Mouse (Mus musculus) small intestine, adult 2 months (tissue): Measurements from ENCODE around the gene Elovl2. TPM values are rescaled to one million over a fixed set of nuclear protein-coding genes. Genes with fewer than 3 reads are reported as not detected.

Experiments
- H3K27ac ChIP-seq: fragments of 200-500 bp; 2 replicates; pipeline ENCODE4 v1.5.1; 2012; ENCODE audit warnings: low read depth, low read length, control low read depth, inconsistent platforms; ENCODE audit not compliant: insufficient read depth
- H3K27me3 ChIP-seq: fragments of 200-500 bp; 2 replicates; pipeline ENCODE4 v1.6.1; 2012; ENCODE audit warnings: mild to moderate bottlenecking, moderate library complexity, low read length, inconsistent platforms; ENCODE audit not compliant: control insufficient read depth, insufficient read depth
- H3K36me3 ChIP-seq: fragments of 200-500 bp; 2 replicates; pipeline ENCODE4 v1.6.1; 2012; ENCODE audit warnings: mild to moderate bottlenecking, low read length, control low read depth, inconsistent platforms; ENCODE audit not compliant: control insufficient read depth, insufficient read depth
- H3K4me1 ChIP-seq: fragments of 200-500 bp; 2 replicates; pipeline ENCODE4 v1.6.1; 2012; ENCODE audit warnings: low read length, inconsistent platforms, mixed read lengths; ENCODE audit not compliant: control insufficient read depth, insufficient read depth, insufficient read length
- H3K4me3 ChIP-seq: fragments of 200-500 bp; 2 replicates; pipeline ENCODE4 v1.5.1; 2012; ENCODE audit warnings: low read depth, mild to moderate bottlenecking, control low read depth, inconsistent platforms, low read length, moderate library complexity
- CTCF ChIP-seq: fragments of 200-500 bp; IDR thresholded peaks from 2 replicates; pipeline ENCODE4 v1.5.1; 2012; ENCODE audit warnings: low read depth, mild to moderate bottlenecking, control low read depth, inconsistent platforms, low read length, moderate library complexity, mixed read lengths; ENCODE audit not compliant: insufficient replicate concordance, insufficient read length; ENCODE audit errors: extremely low read depth
- POLR2A ChIP-seq: fragments of 200-500 bp; IDR thresholded peaks from 2 replicates; pipeline ENCODE4 v1.6.1; 2012; ENCODE audit warnings: low read depth, mild to moderate bottlenecking, control low read depth, inconsistent platforms, low read length, moderate library complexity
- WGBS: fragments of 180-500 bp; shearing (Covaris S2); methylation state at CpG from one replicate; pipeline ENCODE4 v1.1.7; 2018; 5-methylcytosine and 5-hydroxymethylcytosine counted together
- polyA plus RNA-seq: library from polyadenylated mRNA; depleted of rRNA; stranded (reverse); fragments of >200 nt; gene quantifications from 2 replicates; pipeline ENCODE4 v1.2.3, GENCODE M21; 2012

Elovl2 gene
- polyA plus RNA-seq, 1 experiment = 0.05 TPM

GRCm38 (mm10) chr13:41233241-41233640, 13.0 kb upstream of the Elovl2 start:
- WGBS = 84% methylated on average over 7 of the region's 7 CpGs
- peaks cover 7% of the 10 kb centered on the region; the same call in 1 of the 2 replicates for H3K4me1 ChIP-seq
- no peak overlapping the region for H3K27ac ChIP-seq
- no peaks in the 10 kb centered on the region for H3K27me3 ChIP-seq
- H3K36me3 ChIP-seq = no peaks in the 10 kb centered on the region
- TF ChIP-seq CTCF (no peak), POLR2A (no peak)
- H3K4me3 ChIP-seq = no peak overlapping the region

DNA sequence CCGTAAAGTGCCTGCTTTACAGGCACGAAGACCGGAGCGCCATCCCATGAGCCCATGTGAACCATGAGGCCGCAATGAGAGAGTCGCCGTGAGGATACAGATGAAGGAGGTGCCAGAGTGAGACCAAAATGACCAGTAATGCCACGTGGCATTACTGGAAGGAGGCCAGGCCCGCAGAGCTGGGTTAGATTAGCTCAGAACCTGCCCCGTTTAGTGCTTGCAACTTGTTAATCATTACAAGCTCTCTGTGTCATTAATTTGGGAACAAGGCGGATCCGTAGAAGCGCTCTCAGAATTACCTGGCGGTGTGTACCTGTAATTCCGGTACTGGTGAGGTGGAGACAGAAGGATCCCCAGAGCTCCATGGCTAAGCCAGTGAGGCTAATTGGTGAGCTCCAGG, 12.0 kb upstream of the Elovl2 start:
- WGBS = 27% methylated on average over 15 of the region's 15 CpGs
- TF ChIP-seq POLR2A = no peak
- TF ChIP-seq CTCF = no peak
- Histone ChIP-seq H3K4me1 (peaks cover 4% of the 10 kb centered on the region; the same call in 1 of the 2 replicates), H3K4me3 (peak overlapping the region; percentile 48), H3K27me3 (no peaks in the 10 kb centered on the region; the same call in 1 of the 2 replicates), H3K36me3 (no peaks in the 10 kb centered on the region), H3K27ac (peak overlapping the region; percentile 17; the same call in 1 of the 2 replicates)

- Histone ChIP-seq H3K4me1 (peaks cover 4% of the 10 kb centered on the region; the same call in 1 of the 2 replicates), H3K4me3 (no peak overlapping the region), H3K27ac (no peak overlapping the region), H3K27me3 (no peaks in the 10 kb centered on the region; the same call in 1 of the 2 replicates), H3K36me3 (no peaks in the 10 kb centered on the region)
- WGBS = 60% methylated on average over 12 of the region's 12 CpGs
- TF ChIP-seq POLR2A = no peak
- TF ChIP-seq CTCF = no peak
Measured at GRCm38 (mm10) chr13:41231389-41231983, 11.3 kb upstream of the Elovl2 start.

GRCm38 (mm10) chr13:41230256-41230655, 10.1 kb upstream of the Elovl2 start:
- Histone ChIP-seq H3K27me3 (no peaks in the 10 kb centered on the region; the same call in 1 of the 2 replicates), H3K4me3 (no peak overlapping the region), H3K36me3 (no peaks in the 10 kb centered on the region), H3K27ac (no peak overlapping the region), H3K4me1 (peaks cover 4% of the 10 kb centered on the region; the same call in 1 of the 2 replicates)
- TF ChIP-seq POLR2A (no peak), CTCF (no peak)
- WGBS = 73% methylated on average over 5 of the region's 5 CpGs

- TF ChIP-seq POLR2A (no peak), CTCF (no peak)
- H3K27me3 ChIP-seq = no peaks in the 10 kb centered on the region; the same call in 1 of the 2 replicates
- 75% methylated on average over 5 of the region's 5 CpGs for WGBS
- H3K4me3 ChIP-seq = no peak overlapping the region
- H3K36me3 ChIP-seq = no peaks in the 10 kb centered on the region
- no peak overlapping the region for H3K27ac ChIP-seq
- H3K4me1 ChIP-seq = peaks cover 4% of the 10 kb centered on the region; the same call in 1 of the 2 replicates
Measured at GRCm38 (mm10) chr13:41228060-41228459, 7.9 kb upstream of the Elovl2 start.

- no peaks in the 10 kb centered on the region; the same call in 1 of the 2 replicates for H3K27me3 ChIP-seq
- WGBS = 39% methylated on average over 5 of the region's 5 CpGs
- no peak overlapping the region for H3K27ac ChIP-seq
- TF ChIP-seq CTCF (no peak), POLR2A (no peak)
- no peaks in the 10 kb centered on the region for H3K36me3 ChIP-seq
- no peaks in the 10 kb centered on the region for H3K4me1 ChIP-seq
- no peak overlapping the region for H3K4me3 ChIP-seq
Measured at GRCm38 (mm10) chr13:41226513-41226912, 6.3 kb upstream of the Elovl2 start.

GRCm38 (mm10) chr13:41219687-41220303, 410 bp downstream of the Elovl2 start:
- no peak overlapping the region for H3K27ac ChIP-seq
- peak overlapping the region; percentile 56 for H3K4me3 ChIP-seq
- no peaks in the 10 kb centered on the region for H3K36me3 ChIP-seq
- peaks cover 16% of the 10 kb centered on the region for H3K27me3 ChIP-seq
- TF ChIP-seq POLR2A (no peak), CTCF (no peak)
- 3% methylated on average over 39 of the region's 39 CpGs for WGBS
- H3K4me1 ChIP-seq = peaks cover 3% of the 10 kb centered on the region
